Mouse (Mus musculus) lung, embryonic 14.5 days (tissue): ENCODE results near the gene Abtb2. TPM values are rescaled to one million over a fixed set of nuclear protein-coding genes. Genes with fewer than 3 reads are reported as not detected.
A peak's percentile ranks its signal among the peaks of the same experiment; 100 is the strongest.

ENCODE experiments used
- ATAC-seq: fragments of 200-750 bp; cut with Nextera tagmentation; 2 replicates; pipeline ENCODE4 v1.8.0; 2017; ENCODE audit warnings: mild to moderate bottlenecking, moderate TSS enrichment, moderate library complexity; ENCODE audit not compliant: insufficient read depth
- DNase-seq: peaks from one replicate; pipeline ENCODE4 v3.0.0-alpha.2; 2015
- H3K27ac ChIP-seq: fragments of 300-500 bp; sonication (generic); 2 replicates; pipeline ENCODE4 v1.5.1; 2014; ENCODE audit warnings: low read depth, mild to moderate bottlenecking, moderate library complexity
- H3K27me3 ChIP-seq: fragments of 300-500 bp; sonication (generic); 2 replicates; pipeline ENCODE4 v1.6.1; 2014; ENCODE audit warnings: low read length, control low read depth; ENCODE audit not compliant: insufficient read depth
- H3K36me3 ChIP-seq: fragments of 300-500 bp; sonication (generic); 2 replicates; pipeline ENCODE4 v1.6.1; 2014; ENCODE audit warnings: control low read depth; ENCODE audit not compliant: insufficient read depth
- H3K4me1 ChIP-seq: fragments of 300-500 bp; sonication (generic); 2 replicates; pipeline ENCODE4 v1.6.1; 2014; ENCODE audit warnings: antibody characterized with exemption, control low read depth; ENCODE audit not compliant: insufficient read depth
- H3K4me2 ChIP-seq: fragments of 300-500 bp; sonication (generic); 2 replicates; pipeline ENCODE4 v1.6.1; 2014; ENCODE audit warnings: mild to moderate bottlenecking
- H3K4me3 ChIP-seq: fragments of 300-500 bp; sonication (generic); 2 replicates; pipeline ENCODE4 v1.5.1; 2014; ENCODE audit warnings: low read depth, low read length
- H3K9ac ChIP-seq: fragments of 300-500 bp; sonication (generic); 2 replicates; pipeline ENCODE4 v1.6.1; 2014
- H3K9me3 ChIP-seq: fragments of 300-500 bp; sonication (generic); 2 replicates; pipeline ENCODE4 v1.6.1; 2016; ENCODE audit warnings: low read depth, low read length, control low read depth
- CTCF ChIP-seq: IDR thresholded peaks from 2 replicates; pipeline ENCODE4 v1.5.1; 2016; ENCODE audit warnings: antibody characterized with exemption, low read depth
- WGBS: fragments of 180-500 bp; shearing (Covaris S2); extraction: QIAGEN DNeasy Blood & Tissue Kit; methylation state at CpG from one replicate; pipeline ENCODE4 v1.1.7; 2014; 5-methylcytosine and 5-hydroxymethylcytosine counted together
- polyA plus RNA-seq: library from polyadenylated mRNA; unstranded; fragments of >200 nt; fragmentation: Nextera tagmentation; extraction: Ambion mirVana; gene quantifications from 2 replicates; pipeline ENCODE4 v1.2.1, GENCODE M21; 2014

The Abtb2 gene
- polyA plus RNA-seq, 1 experiment from 2014 or later: 8.0 TPM

DNA sequence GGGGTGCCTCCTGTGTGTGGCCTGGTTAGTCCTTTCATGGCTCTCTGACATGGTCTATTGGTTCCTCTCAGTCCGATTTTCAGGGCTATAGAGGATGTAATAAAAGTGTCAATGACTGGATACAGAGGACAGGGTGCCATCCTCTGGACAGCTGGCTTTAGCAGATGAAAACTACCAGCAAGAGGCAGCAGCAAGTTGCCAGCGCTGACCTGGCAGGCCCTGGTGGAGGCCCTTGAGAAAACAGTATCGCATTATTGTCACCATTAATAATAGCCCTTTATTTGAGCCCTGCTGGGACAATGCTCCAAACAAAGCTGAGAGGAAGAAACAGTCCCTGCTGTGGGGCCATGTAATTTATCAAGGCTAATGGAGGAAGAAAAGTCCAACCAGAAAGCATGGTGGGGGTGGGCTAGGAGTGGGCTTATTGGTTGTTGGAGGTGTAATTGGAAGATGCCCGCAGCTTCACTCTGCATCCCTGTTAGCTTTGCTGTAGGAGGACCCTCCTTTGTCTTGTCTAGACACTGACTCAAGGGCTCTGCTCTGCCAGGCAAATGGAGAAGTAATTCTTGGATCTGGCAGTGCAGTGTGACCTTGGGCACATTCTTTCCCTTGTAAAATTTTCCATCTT lies 77.6 kb downstream of the Abtb2 start:
- Histone ChIP-seq H3K9ac (no peak overlapping the region), H3K4me2 (no peak overlapping the region), H3K4me1 (no peaks in the 10 kb centered on the region), H3K27ac (no peak overlapping the region), H3K9me3 (no peaks in the 10 kb centered on the region), H3K36me3 (no peaks in the 10 kb centered on the region), H3K27me3 (no peaks in the 10 kb centered on the region), H3K4me3 (no peak overlapping the region)
- no peak for TF ChIP-seq CTCF
- DNase-seq: no peak
- ATAC-seq: no peak
- 66% methylated on average over 4 of the region's 4 CpGs for WGBS

GRCm38 (mm10) chr2:103644418-103644817 lies 78.3 kb downstream of the Abtb2 start:
- no peaks in the 10 kb centered on the region for H3K27me3 ChIP-seq
- no peaks in the 10 kb centered on the region for H3K9me3 ChIP-seq
- ATAC-seq (no peak), DNase-seq (no peak)
- no peaks in the 10 kb centered on the region for H3K4me1 ChIP-seq
- no peak overlapping the region for H3K9ac ChIP-seq
- H3K4me3 ChIP-seq: no peak overlapping the region
- 32% methylated on average over 1 of the region's 1 CpGs for WGBS
- H3K4me2 ChIP-seq: no peak overlapping the region
- no peak overlapping the region for H3K27ac ChIP-seq
- H3K36me3 ChIP-seq: no peaks in the 10 kb centered on the region
- TF ChIP-seq CTCF: no peak

DNA sequence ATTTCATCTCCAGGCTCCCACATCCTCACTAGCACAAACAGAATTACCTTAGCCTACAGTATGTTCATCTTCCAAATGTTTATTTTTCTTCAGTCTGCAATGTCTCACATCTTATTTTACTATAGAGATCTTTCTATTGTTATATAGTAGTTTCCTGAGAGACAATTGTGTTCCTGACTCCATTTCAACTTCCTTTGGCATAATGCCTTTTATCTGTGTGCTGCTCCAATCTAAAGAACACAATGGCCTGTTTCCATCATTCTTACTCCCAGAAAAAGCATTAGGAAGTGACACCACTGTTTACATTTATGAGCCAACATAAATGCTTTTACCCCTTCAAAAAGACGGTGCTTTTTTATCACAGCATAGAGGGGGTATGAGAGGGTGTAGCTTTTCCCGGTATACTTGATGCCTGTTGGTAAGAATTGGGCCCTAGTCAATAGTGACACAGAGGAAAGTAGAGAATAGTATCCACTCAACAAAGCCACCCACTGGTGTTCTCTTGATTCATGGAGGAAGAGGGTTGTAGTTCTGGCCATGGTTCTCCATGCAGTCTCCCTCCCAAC lies 84.3 kb downstream of the Abtb2 start:
- Histone ChIP-seq H3K4me1 (no peaks in the 10 kb centered on the region), H3K27me3 (no peaks in the 10 kb centered on the region), H3K4me2 (no peak overlapping the region), H3K4me3 (no peak overlapping the region), H3K9me3 (no peaks in the 10 kb centered on the region), H3K36me3 (no peaks in the 10 kb centered on the region), H3K27ac (no peak overlapping the region), H3K9ac (no peak overlapping the region)
- TF ChIP-seq CTCF: no peak
- WGBS: 31% methylated on average over 2 of the region's 2 CpGs
- peak; percentile 48 for DNase-seq
- ATAC-seq: peak; percentile 31; the same call in 1 of the 2 replicates

GRCm38 (mm10) chr2:103652121-103652520 lies 86.0 kb downstream of the Abtb2 start:
- no peaks in the 10 kb centered on the region for H3K27me3 ChIP-seq
- H3K9me3 ChIP-seq: no peaks in the 10 kb centered on the region
- no peak overlapping the region for H3K9ac ChIP-seq
- no peak for DNase-seq
- no peak overlapping the region for H3K27ac ChIP-seq
- 43% methylated on average over 4 of the region's 4 CpGs for WGBS
- no peaks in the 10 kb centered on the region for H3K4me1 ChIP-seq
- H3K4me3 ChIP-seq: no peak overlapping the region
- TF ChIP-seq CTCF: no peak
- H3K4me2 ChIP-seq: no peak overlapping the region
- no peak for ATAC-seq
- no peaks in the 10 kb centered on the region for H3K36me3 ChIP-seq

DNA sequence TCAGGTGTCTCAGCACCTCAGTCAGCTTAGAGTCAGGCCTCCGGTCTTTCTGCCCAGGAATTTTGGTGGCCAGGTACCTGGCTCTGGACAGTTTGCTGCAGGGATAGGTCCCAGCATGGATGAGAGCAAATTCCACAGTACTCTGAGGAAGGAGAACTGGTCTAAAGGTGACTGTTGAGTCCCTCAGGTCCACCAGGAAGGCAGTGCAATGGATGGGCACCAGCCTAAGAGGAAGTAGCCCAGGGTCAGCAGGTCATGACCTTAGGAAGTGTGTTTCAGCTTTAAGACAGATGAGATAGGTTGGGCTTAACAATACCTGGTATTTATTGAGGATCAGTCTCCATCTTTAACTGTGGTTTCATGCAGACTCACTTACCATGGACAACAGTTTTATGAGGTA lies 88.9 kb downstream of the Abtb2 start:
- no peak overlapping the region for H3K4me3 ChIP-seq
- no peak overlapping the region for H3K9ac ChIP-seq
- DNase-seq (no peak), ATAC-seq (no peak)
- no peak for TF ChIP-seq CTCF
- no peaks in the 10 kb centered on the region for H3K36me3 ChIP-seq
- 87% methylated on average over 1 of the region's 1 CpGs for WGBS
- H3K27me3 ChIP-seq: no peaks in the 10 kb centered on the region
- no peaks in the 10 kb centered on the region for H3K4me1 ChIP-seq
- H3K27ac ChIP-seq: no peak overlapping the region
- H3K4me2 ChIP-seq: no peak overlapping the region
- no peaks in the 10 kb centered on the region for H3K9me3 ChIP-seq

DNA sequence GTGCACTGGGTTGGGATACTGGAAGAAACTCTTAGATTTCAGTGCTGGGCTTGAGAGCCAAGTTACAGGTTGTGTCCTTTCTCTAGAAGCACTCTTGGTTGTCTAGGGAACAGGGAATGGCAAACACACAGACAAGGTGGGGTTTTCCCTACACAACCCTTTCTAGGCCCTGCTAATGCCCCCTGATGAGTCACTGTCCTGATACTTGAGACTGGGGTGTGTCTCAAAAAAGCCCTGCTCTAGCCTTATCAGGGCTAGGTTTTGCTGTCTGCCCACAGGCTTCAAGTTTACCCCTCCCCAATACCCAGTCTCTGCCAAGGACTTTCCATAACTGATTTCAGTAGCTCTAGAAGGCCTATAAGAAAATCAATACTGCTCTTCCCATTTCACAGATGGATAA lies 89.9 kb downstream of the Abtb2 start:
- no peaks in the 10 kb centered on the region for H3K4me1 ChIP-seq
- H3K36me3 ChIP-seq: no peaks in the 10 kb centered on the region
- no peaks in the 10 kb centered on the region for H3K9me3 ChIP-seq
- no peak for TF ChIP-seq CTCF
- DNase-seq: no peak
- no peak overlapping the region for H3K4me2 ChIP-seq
- no peak overlapping the region for H3K9ac ChIP-seq
- H3K4me3 ChIP-seq: no peak overlapping the region
- no peaks in the 10 kb centered on the region for H3K27me3 ChIP-seq
- 0 out of 2 replicates have a peak, but pooled peaks have one; percentile 47 for ATAC-seq
- no peak overlapping the region for H3K27ac ChIP-seq

GRCm38 (mm10) chr2:103659167-103659566 lies 93.1 kb downstream of the Abtb2 start:
- no peak overlapping the region for H3K27ac ChIP-seq
- DNase-seq (no peak), ATAC-seq (no peak)
- WGBS: 64% methylated on average over 4 of the region's 4 CpGs
- no peaks in the 10 kb centered on the region for H3K4me1 ChIP-seq
- H3K27me3 ChIP-seq: no peaks in the 10 kb centered on the region
- H3K9ac ChIP-seq: no peak overlapping the region
- H3K36me3 ChIP-seq: no peaks in the 10 kb centered on the region
- H3K4me3 ChIP-seq: no peak overlapping the region
- H3K9me3 ChIP-seq: no peaks in the 10 kb centered on the region
- H3K4me2 ChIP-seq: no peak overlapping the region
- no peak for TF ChIP-seq CTCF
